Mouse (Mus musculus): ENCODE measurements at regions not wholly inside any gene's neighbourhood (a gene's known extent, or its start where the extent isn't known, plus 50 kb on each side); places are given as distances from the start of the nearest gene placed in this dataset.

DNA sequence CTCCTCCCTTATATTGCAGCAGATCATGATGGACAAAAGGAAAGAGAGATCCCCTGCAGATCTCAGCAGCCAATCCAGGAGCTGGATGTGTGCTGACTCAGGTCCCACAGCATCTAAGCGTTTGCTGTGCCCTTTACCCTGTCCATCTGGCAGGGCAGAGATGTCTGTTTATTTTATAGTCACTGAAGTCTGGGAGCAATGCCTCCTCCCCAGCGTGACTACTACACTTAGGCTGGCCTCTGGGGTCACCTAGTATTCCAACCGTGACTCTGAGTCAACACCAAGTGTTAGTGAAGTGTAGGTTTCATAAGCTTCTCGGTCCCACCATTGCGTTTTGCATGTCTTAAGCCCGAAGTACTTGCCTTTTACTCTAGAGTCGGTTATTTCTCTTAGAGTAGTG is 155.3 kb upstream of the Gmds start:
- DNase-seq (ENCODE audit: low spot score) (no peak), ATAC-seq (replicated peaks; ENCODE audit: low FRiP score, low TSS enrichment, low read depth) (no peak)
- Histone ChIP-seq H3K9me3 (ENCODE audit: control insufficient read depth, low read length) (no peaks in the 10 kb centered on the region), H3K4me3 (ENCODE audit: low read depth, low read length) (no peak overlapping the region), H3K27me3 (replicated peaks; ENCODE audit: control insufficient read depth, insufficient read depth, low read length) (no peaks in the 10 kb centered on the region), H3K27ac (ENCODE audit: low read depth) (no peak overlapping the region), H3K9ac (ENCODE audit: low read length) (no peak overlapping the region), H3K36me3 (ENCODE audit: control insufficient read depth, insufficient read depth, low read length) (no peaks in the 10 kb centered on the region), H3K4me2 (ENCODE audit: low read length) (no peak overlapping the region), H3K4me1 (replicated peaks; ENCODE audit: control insufficient read depth, insufficient read depth, low read length) (peaks cover 7% of the 10 kb centered on the region)
- WGBS = 61% methylated on average over 7 of the region's 7 CpGs

DNA sequence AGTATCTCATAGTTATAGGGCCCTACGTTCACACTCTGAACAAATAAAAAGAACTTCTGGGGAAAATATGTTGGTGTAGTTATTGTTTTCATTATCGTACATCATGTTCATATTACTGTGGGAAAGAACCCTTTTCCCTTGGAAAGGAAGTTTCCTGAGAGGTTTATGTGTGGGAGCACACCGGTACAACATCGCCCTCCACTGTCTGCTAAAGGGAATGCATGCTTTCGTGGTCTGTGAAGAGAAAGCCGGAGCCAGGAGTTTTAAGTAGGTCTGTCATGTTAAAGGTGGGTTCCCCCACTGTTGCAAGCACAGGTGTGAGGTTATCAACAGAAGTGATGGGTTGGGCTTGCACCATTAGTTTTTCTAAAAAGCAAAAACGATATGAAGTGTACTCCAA is 154.8 kb upstream of the Gmds start:
- peaks cover 7% of the 10 kb centered on the region for H3K4me1 ChIP-seq (replicated peaks; ENCODE audit: control insufficient read depth, insufficient read depth, low read length)
- H3K4me2 ChIP-seq (ENCODE audit: low read length) = no peak overlapping the region
- WGBS = 21% methylated on average over 7 of the region's 7 CpGs
- no peaks in the 10 kb centered on the region for H3K27me3 ChIP-seq (replicated peaks; ENCODE audit: control insufficient read depth, insufficient read depth, low read length)
- peak; percentile 69 for DNase-seq (ENCODE audit: low spot score)
- no peaks in the 10 kb centered on the region for H3K36me3 ChIP-seq (ENCODE audit: control insufficient read depth, insufficient read depth, low read length)
- no peak for ATAC-seq (replicated peaks; ENCODE audit: low FRiP score, low TSS enrichment, low read depth)
- no peak overlapping the region for H3K4me3 ChIP-seq (ENCODE audit: low read depth, low read length)
- no peaks in the 10 kb centered on the region for H3K9me3 ChIP-seq (ENCODE audit: control insufficient read depth, low read length)
- H3K27ac ChIP-seq (ENCODE audit: low read depth) = no peak overlapping the region
- no peak overlapping the region for H3K9ac ChIP-seq (ENCODE audit: low read length)

DNA sequence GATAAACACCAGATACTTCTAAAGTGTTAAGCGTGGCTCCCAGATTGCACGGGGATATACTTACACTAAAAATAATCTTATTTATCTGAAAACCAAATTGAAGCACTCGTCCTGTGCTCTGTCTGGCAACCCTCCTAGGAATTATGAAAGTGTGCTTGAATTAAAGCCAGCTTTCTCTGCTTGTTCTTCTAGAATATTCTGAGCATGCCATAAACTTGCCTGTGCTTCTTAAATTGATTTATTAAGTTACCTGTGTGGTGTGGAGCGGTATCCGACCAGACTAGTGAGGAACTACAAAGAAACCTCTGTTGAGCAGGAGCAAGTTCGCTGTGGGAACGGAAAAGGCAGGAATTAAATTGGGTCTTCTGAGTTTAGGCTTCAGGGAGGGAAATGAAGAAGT is 154.0 kb upstream of the Gmds start:
- no peaks in the 10 kb centered on the region for H3K27me3 ChIP-seq (replicated peaks; ENCODE audit: control insufficient read depth, insufficient read depth, low read length)
- 40% methylated on average over 7 of the region's 7 CpGs for WGBS
- H3K4me2 ChIP-seq (ENCODE audit: low read length) = no peak overlapping the region
- no peak overlapping the region for H3K4me3 ChIP-seq (ENCODE audit: low read depth, low read length)
- no peak overlapping the region for H3K9ac ChIP-seq (ENCODE audit: low read length)
- no peak overlapping the region for H3K27ac ChIP-seq (ENCODE audit: low read depth)
- ATAC-seq (replicated peaks; ENCODE audit: low FRiP score, low TSS enrichment, low read depth) (no peak), DNase-seq (ENCODE audit: low spot score) (no peak)
- peaks cover 7% of the 10 kb centered on the region for H3K4me1 ChIP-seq (replicated peaks; ENCODE audit: control insufficient read depth, insufficient read depth, low read length)
- no peaks in the 10 kb centered on the region for H3K9me3 ChIP-seq (ENCODE audit: control insufficient read depth, low read length)
- no peaks in the 10 kb centered on the region for H3K36me3 ChIP-seq (ENCODE audit: control insufficient read depth, insufficient read depth, low read length)

DNA sequence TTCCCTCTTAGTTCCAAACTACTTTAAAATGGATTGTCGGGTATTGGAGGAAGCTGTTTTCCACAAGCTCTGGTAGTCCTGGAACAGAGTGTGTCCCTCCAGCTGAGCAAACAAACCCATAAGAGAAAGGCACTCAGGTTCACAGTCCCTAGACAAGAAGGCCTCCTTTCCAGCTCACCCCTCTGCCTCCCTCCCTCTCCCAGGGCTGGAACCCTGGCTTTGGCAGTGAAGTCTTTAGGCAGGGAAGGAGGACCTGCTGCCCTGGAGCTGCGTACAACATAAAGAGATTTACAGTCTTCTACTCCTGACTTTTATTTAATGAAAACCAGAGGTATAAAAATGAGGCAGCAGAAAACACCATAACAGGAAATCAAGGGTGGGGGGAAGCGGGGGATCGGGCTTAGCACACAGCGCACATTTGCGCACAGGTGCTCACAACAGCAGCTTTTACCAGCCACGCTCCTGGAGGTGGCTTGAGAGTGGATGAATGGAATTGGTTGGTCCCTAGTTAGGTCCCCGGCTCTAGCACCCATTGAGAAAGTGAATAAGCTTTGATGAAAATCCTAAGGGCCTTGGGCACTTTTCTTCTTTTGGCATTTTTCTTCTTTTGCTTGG is 143.0 kb upstream of the Gmds start:
- H3K4me1 ChIP-seq (replicated peaks; ENCODE audit: control insufficient read depth, insufficient read depth, low read length) = no peaks in the 10 kb centered on the region
- H3K27ac ChIP-seq (ENCODE audit: low read depth) = no peak overlapping the region
- no peak overlapping the region for H3K4me3 ChIP-seq (ENCODE audit: low read depth, low read length)
- WGBS = 73% methylated on average over 8 of the region's 8 CpGs
- ATAC-seq (replicated peaks; ENCODE audit: low FRiP score, low TSS enrichment, low read depth) (no peak), DNase-seq (ENCODE audit: low spot score) (no peak)
- H3K4me2 ChIP-seq (ENCODE audit: low read length) = no peak overlapping the region
- no peaks in the 10 kb centered on the region for H3K9me3 ChIP-seq (ENCODE audit: control insufficient read depth, low read length)
- no peaks in the 10 kb centered on the region for H3K27me3 ChIP-seq (replicated peaks; ENCODE audit: control insufficient read depth, insufficient read depth, low read length)
- no peak overlapping the region for H3K9ac ChIP-seq (ENCODE audit: low read length)
- H3K36me3 ChIP-seq (ENCODE audit: control insufficient read depth, insufficient read depth, low read length) = no peaks in the 10 kb centered on the region

DNA sequence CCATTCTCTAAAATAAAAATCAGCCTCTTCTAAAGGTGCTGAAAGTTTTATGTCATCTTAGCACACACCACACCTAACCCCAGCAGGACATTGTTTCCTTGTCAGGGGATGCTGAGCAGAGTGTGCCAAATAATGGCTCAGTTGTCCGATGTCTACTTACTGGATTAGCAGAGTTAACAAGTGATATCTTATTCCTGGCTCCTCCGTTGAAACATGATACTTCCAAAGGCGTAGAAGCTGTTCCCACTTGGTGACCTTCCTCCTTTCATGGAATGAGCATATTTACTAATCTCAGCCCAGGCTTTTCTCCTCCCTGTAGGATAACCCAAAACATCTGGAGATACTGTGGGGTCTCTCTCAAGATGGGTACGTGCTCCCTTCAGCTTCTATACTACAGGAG is 141.5 kb upstream of the Gmds start:
- Histone ChIP-seq H3K9ac (ENCODE audit: low read length) (no peak overlapping the region), H3K27ac (ENCODE audit: low read depth) (no peak overlapping the region), H3K4me2 (ENCODE audit: low read length) (no peak overlapping the region), H3K9me3 (ENCODE audit: control insufficient read depth, low read length) (no peaks in the 10 kb centered on the region), H3K4me1 (replicated peaks; ENCODE audit: control insufficient read depth, insufficient read depth, low read length) (no peaks in the 10 kb centered on the region), H3K4me3 (ENCODE audit: low read depth, low read length) (no peak overlapping the region), H3K36me3 (ENCODE audit: control insufficient read depth, insufficient read depth, low read length) (no peaks in the 10 kb centered on the region), H3K27me3 (replicated peaks; ENCODE audit: control insufficient read depth, insufficient read depth, low read length) (no peaks in the 10 kb centered on the region)
- WGBS = 21% methylated on average over 4 of the region's 4 CpGs
- ATAC-seq (replicated peaks; ENCODE audit: low FRiP score, low TSS enrichment, low read depth) = no peak
- DNase-seq (ENCODE audit: low spot score) = no peak

DNA sequence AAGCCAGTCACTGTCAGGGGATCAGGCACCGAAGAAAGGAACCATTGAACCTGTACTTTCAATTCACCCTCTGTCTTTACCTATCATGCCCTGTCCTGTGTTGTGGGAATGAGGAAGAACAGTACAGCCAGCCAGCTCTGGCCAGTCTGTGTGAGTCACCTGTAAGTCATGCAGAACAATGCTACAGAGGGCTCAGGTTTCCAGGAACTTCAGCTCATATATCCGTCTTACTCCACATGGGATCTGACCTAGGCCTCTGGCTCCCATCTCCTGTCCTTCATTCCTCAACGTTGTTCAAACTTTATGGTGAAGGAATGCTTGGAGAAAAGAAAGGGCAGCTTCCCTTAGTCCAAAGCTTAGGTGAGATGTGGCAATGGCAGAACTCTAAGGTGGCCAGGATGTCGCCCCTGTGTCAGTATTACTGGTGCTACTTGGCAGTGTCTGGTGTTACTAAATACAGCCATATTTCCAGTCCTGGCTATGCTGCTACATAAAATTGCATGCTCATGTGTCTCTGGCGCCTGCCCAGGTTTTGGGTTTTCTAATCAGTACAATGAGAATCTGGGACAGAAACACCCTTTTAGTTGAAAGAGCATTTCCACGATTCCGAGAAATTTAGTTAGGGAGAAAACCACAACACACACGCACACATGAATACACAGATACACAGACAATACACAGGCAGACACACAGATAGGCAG is 140.7 kb upstream of the Gmds start:
- Histone ChIP-seq H3K9me3 (ENCODE audit: control insufficient read depth, low read length) (no peaks in the 10 kb centered on the region), H3K4me3 (ENCODE audit: low read depth, low read length) (no peak overlapping the region), H3K9ac (ENCODE audit: low read length) (no peak overlapping the region), H3K27ac (ENCODE audit: low read depth) (no peak overlapping the region), H3K4me2 (ENCODE audit: low read length) (no peak overlapping the region), H3K36me3 (ENCODE audit: control insufficient read depth, insufficient read depth, low read length) (no peaks in the 10 kb centered on the region), H3K27me3 (replicated peaks; ENCODE audit: control insufficient read depth, insufficient read depth, low read length) (no peaks in the 10 kb centered on the region), H3K4me1 (replicated peaks; ENCODE audit: control insufficient read depth, insufficient read depth, low read length) (no peaks in the 10 kb centered on the region)
- no peak for DNase-seq (ENCODE audit: low spot score)
- ATAC-seq (replicated peaks; ENCODE audit: low FRiP score, low TSS enrichment, low read depth) = no peak
- WGBS = 81% methylated on average over 8 of the region's 8 CpGs

DNA sequence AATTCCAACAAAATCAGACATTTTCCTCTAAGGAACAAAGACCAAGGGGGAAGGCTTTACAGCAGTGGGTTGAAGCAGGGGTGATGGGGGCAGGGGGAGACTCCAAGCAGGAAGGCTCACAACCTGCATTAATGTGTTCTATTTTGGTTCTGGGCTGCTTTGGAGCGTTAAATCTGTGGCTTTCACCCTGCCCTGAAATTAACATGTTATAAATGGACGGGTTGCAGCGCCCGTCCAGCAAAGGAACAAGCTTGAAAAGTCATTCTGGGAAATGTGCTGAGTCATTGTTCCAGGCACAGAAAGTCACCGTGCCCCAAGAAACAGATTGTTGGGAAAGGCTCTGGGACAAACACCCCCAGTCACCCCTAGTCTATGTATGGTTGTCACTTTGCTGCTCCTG is 127.2 kb upstream of the Gmds start:
- Histone ChIP-seq H3K9me3 (ENCODE audit: control insufficient read depth, low read length) (no peaks in the 10 kb centered on the region), H3K4me3 (ENCODE audit: low read depth, low read length) (no peak overlapping the region), H3K36me3 (ENCODE audit: control insufficient read depth, insufficient read depth, low read length) (no peaks in the 10 kb centered on the region), H3K4me1 (replicated peaks; ENCODE audit: control insufficient read depth, insufficient read depth, low read length) (no peaks in the 10 kb centered on the region), H3K27ac (ENCODE audit: low read depth) (no peak overlapping the region), H3K4me2 (ENCODE audit: low read length) (no peak overlapping the region), H3K9ac (ENCODE audit: low read length) (no peak overlapping the region), H3K27me3 (replicated peaks; ENCODE audit: control insufficient read depth, insufficient read depth, low read length) (no peaks in the 10 kb centered on the region)
- DNase-seq (ENCODE audit: low spot score) = no peak
- ATAC-seq (replicated peaks; ENCODE audit: low FRiP score, low TSS enrichment, low read depth) = no peak
- WGBS = 44% methylated on average over 5 of the region's 5 CpGs

DNA sequence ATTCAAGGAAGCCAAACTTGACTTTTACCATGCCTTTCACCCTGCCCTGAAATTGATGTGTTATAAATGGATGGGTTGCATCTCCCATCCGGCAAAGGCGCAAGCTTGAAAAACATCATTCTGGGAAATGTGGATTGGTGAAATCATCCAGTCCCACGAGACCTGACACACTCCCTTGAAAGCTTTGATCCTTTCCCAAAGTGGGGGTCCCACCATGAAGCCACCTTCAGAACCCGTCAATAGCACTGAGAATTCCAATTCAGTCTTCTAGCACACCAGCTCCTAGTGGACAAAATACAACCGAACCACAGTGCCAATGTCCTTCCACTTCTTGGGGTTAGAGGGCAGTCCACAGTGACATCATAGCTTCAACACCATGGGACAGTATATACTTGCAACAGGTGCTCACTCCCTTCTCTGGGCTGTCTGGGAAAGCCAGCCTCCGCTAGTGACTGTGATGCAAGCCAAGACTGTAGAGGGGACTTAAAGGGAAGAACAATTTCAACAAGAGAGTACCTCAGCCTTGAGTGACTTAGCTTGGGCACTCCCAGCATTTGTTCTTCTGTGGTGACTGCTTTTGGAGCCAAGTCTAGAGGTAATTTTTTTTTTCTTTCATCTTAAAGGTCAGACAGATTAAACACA is 126.6 kb upstream of the Gmds start:
- Histone ChIP-seq H3K27ac (ENCODE audit: low read depth) (no peak overlapping the region), H3K4me1 (replicated peaks; ENCODE audit: control insufficient read depth, insufficient read depth, low read length) (no peaks in the 10 kb centered on the region), H3K27me3 (replicated peaks; ENCODE audit: control insufficient read depth, insufficient read depth, low read length) (no peaks in the 10 kb centered on the region), H3K4me3 (ENCODE audit: low read depth, low read length) (no peak overlapping the region), H3K9ac (ENCODE audit: low read length) (no peak overlapping the region), H3K4me2 (ENCODE audit: low read length) (no peak overlapping the region), H3K36me3 (ENCODE audit: control insufficient read depth, insufficient read depth, low read length) (no peaks in the 10 kb centered on the region), H3K9me3 (ENCODE audit: control insufficient read depth, low read length) (no peaks in the 10 kb centered on the region)
- no peak for DNase-seq (ENCODE audit: low spot score)
- ATAC-seq (replicated peaks; ENCODE audit: low FRiP score, low TSS enrichment, low read depth) = no peak
- 92% methylated on average over 6 of the region's 6 CpGs for WGBS

Data from intestine, embryonic 14.5 days (tissue).